Mouse (Mus musculus) mouse trophoblast stem cell (cell line): ENCODE measurements around the gene Prpf4.

Experiments
- in situ Hi-C, 2 experiments: fragments of 300-500 bp; cut with MseI, MboI; formaldehyde crosslinking; loops; 2 replicates in 1 of 2; 3 replicates in 1 of 2; pipeline ENCODE4 v1.15.1; 2025

Prpf4 gene

GRCm38 (mm10) chr4:62389592-62390512 lies 18.7 kb upstream of the Prpf4 start:
- in situ Hi-C loops: no loop called here

- in situ Hi-C loops: no loop called here
These were observed 16.7 kb upstream of the Prpf4 start for GRCm38 (mm10) chr4:62391892-62392291.

GRCm38 (mm10) chr4:62393459-62393858 lies 15.1 kb upstream of the Prpf4 start:
- in situ Hi-C loops: no loop called here

GRCm38 (mm10) chr4:62395806-62396205 lies 12.8 kb upstream of the Prpf4 start:
- in situ Hi-C loops: no loop called here

DNA sequence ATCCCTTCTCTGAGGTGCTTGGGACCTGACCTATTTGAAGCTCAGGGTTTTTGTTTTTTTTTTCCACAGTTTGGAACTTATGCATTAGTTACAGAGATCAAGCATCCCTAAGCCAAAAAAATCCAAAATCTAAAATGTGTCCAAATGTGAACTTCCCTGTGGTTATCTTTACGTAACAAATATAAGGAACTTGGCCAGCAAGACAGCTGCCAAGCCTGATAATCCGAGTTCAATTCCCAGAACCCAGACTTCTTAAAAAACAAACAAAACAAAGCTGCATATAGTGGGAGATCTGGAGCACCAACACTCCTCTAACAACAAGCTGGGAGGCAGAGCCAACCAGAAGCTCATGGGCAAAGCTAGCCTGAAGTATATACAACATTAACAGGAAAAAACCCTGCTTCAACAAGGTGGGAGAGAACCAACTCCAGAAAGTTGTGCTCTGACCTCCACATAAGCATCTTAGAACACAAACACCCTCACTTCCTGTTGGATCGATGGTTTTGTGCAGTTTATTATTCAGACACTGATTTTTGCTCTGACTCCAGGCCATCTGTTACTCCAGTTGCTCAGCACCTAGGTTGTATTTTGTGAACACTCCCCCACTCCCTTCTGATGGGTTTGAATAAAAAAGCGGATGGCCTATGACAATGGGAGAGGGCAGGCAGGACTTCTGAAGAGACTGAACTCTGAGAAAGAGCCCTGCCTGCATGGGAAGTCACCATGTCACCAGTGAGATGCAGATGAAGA lies 10.8 kb upstream of the Prpf4 start:
- in situ Hi-C loops: no loop called here

DNA sequence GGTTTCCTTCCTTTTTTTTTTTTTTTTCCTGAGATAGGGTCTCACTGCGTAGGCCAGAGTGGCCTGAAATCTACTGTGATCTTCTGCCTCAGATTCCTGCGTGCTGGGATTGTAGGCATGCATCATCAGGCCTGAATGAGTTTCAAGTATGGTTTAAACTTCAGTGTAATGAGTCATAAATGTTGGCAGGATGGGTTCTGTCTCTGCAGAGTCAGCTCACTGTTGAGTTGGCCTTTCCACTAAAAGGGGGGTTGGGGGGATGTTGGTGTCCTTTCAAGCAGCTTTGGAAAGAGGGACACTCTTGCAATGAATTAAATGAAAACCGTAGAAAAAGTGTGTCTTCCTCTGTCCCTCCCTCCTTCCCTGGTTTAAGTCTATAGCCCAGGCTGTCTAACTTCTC lies 9.6 kb upstream of the Prpf4 start:
- in situ Hi-C loops: no loop called here

DNA sequence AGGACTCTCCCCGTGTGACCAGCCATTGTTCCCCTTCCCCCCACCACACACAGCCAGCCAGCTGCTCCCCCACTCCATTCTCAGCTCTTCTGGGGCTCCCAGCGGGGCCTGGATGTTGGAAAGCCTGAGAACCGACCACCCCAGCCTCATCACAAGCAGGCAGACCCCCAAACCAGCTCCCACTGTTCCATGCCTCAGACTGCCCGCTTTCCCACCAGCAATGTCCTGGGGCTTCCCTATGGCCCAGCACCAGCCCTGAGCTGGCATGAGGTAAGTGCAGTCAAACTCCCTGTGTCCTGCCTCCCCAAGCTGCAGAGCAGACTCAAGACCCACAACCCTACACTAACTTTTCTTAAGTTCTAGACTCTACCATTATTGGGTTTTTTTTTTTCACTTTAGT lies 2.5 kb upstream of the Prpf4 start:
- in situ Hi-C loops: no loop called here

DNA sequence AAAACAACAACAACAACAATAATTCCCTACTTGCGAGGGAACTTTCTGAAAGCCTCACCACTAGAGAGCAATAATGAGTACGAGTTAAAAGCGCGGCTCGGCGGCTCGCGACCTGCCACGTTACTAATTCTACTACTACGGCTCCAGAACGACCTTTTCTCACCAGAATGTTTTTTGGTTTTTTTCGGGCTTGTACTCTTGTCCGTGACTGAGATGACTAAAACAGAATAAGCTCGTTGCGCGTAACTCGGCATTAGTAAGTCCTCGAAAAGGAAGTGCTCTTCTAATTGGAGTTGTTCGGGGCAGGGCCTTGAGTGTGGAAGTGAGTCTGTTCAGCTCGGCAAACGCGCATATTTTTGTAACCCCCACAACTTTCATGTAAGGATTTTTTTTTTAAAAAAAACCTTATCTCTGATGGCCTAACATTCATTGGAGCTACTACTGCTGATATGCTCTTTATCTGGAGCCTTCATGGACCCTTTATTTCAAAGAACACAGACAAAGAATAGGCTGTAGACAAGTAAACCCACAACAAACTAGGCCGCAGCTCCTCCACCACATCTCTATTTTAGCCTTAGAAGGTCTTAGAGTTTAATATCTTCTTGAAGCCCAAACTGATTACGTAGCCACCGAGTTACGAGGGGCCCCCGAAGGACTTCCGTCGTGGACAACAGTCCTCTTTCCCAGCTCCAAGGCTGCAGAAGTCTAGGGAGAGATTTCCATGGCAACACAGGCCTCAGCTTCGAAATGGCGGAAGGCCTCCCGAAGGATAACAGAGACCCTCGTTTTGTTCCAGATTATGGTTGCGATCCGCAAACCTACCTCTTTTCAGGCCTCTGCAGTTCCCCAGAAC lies 641 bp upstream of the Prpf4 start:
- in situ Hi-C loops: no loop called here

GRCm38 (mm10) chr4:62409615-62410014 lies 1.0 kb downstream of the Prpf4 start:
- in situ Hi-C loops: no loop called here

- in situ Hi-C loops: no loop called here
These were observed 1.7 kb downstream of the Prpf4 start for GRCm38 (mm10) chr4:62410325-62410724.

DNA sequence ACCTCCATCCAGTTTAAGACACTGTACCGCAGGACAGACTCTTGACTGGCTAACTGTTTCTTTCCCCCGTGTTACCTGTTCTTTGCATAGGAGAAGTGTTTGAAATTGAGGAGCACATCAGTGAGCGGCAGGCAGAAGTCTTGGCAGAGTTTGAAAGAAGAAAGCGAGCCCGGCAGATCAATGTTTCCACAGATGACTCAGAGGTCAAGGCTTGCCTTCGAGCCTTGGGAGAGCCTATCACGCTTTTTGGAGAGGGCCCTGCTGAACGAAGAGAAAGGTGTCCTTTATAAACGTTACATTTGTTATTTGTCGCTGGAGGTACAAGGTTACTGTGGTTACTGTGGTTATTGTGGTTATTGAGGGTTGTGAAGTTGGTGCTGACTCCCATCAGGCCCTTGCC lies 3.0 kb downstream of the Prpf4 start:
- in situ Hi-C loops: no loop called here

DNA sequence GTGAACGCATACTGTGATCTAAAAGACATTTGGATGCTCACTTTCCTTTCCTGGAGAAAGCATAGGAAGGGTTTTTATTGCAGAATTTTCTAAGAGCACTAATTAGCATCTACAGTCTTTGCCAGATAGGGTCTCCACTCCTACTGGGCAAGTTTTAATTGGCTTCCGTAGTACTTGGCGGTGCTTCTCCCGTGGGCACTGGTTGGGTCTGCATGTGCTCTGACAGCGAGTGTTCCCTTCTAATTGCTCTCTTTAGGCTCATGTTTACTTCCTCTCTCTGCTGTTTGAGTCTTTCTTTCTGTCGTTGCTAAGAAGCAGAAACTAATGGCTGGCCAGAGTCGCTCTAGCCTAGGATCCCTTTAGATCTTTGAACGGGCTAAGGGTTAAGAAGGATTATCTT lies 9.9 kb downstream of the Prpf4 start:
- in situ Hi-C loops: no loop called here

- in situ Hi-C loops: no loop called here
These were observed 10.5 kb downstream of the Prpf4 start for GRCm38 (mm10) chr4:62419091-62419490.

DNA sequence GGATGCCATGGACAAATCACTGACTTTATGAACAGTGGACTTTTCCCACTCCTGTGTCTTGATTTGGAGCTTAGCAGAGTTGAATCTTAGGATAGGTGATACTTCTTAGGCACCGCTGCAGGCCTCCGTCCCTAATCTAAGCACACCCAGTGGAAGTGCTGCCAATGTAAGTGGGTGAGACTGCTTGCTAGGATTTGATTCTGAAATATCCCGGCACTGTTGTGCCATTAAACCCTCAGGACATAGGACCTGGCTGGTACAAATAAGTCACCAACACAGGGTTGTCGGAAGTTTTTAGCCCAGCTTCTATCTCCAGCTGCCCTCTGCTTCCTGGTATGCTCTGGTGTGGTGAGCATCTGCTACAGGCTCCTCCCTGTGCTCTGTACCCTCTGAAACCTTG lies 17.3 kb downstream of the Prpf4 start:
- in situ Hi-C loops: no loop called here

DNA sequence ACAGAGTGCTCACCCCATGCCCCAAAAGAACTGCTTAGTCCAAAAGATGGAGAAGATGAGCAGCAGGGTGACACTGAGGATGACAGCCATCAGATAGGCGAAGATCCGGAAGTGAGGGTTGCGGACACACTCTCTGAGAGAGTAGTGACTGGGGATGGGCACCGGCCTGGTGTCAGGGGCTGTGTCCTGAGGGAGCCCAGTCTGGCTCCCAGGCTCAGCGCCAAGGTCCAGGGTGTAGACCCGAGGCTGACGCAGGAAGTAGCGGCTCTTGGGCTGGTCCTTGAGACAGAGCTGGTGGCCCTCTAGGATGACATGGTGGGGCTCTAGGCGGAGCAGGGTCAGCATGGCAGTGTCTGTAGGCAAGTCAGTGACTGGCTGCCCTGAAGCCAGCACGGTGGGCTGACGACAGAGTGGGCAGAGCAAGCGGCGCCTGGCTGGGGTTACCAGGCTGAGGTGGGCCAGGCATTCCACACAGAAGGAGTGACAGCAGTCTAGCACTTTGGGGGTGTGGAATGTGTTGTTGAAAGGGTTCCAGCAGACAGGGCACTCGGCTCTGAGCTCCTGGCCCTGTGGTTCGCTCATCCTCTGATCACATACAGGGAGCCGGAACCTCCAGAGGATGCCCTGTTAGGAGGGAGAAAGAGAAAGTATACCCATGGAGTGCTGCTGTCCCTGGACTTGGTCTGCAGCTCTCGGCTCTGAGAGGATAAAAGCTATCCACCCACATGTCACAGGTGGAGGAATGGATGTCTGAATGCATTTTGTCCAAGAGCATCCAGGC lies 19.6 kb downstream of the Prpf4 start:
- in situ Hi-C loops: no loop called here

DNA sequence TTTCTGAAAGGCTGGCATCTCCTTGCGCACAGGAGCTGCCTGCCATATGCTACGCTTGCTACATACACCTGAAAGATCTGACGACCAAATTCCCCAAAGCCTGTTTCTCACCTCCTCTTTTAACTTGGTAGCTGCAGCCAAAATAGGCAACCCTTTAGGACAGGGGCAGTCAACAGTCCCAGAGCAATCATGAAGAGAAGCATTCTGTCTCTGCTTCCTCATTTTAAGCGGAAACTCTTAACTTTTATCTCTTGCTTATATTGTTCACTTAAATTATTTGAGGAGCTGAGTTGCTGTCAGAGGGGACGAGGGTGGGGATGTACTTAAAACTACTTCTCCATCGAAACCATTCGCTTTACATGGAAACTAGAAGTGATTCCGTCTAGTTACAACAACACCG lies 21.0 kb downstream of the Prpf4 start:
- in situ Hi-C loops: no loop called here

- in situ Hi-C loops: no loop called here
These were observed 22.1 kb downstream of the Prpf4 start for GRCm38 (mm10) chr4:62430678-62431077.

GRCm38 (mm10) chr4:62431522-62431921 lies 22.9 kb downstream of the Prpf4 start:
- in situ Hi-C loops: no loop called here

GRCm38 (mm10) chr4:62433939-62434870 lies 25.6 kb downstream of the Prpf4 start:
- in situ Hi-C loops: no loop called here

DNA sequence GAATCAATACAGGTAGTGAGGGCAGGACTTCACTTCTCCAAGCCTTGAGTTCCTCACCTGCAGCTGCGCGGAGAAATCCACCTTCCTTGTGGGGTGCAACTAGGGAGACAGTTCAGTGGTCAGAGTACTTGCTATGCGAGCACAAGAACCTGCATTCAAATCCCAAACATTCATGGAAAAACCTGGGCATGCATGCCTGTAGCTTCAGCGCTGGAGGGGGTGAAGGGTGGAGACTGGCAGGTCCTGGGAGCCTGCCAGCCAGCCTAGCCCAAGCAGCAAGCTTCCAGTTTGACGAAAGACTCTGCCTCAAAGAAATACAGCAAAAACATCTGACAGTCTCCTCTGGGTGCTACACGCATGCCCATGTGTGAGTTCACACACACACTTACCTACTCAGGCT lies 26.5 kb downstream of the Prpf4 start, which contains the start of gene Rnf183:
Gene Rnf183 (minus strand): TSS at position 172 of the 400 bp plus-strand sequence.
- in situ Hi-C loops: no loop called here
